7 mouse cellular contexts compared by ENCODE assay signal in the genomic region with DNA sequence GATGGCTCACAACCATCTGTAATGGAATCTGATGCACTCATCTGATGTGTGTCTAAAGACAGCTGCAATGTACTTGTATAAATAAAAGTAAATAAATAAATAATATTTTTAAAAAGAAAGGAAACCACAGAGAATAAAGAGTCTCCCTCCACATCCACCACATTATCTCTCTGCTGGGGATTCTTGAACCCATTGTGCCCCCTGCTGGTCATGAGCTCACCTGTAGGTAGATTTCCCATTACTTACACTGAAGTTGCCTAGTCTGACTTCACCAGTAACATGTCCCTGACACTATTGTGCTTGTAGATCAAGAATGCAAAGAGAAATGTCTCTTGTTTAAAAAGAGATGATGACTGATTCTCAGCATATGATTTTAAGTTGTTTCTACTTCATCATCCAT.
DNase-seq lines count a peak whose midpoint lies in the region; ATAC-seq lines count a peak whose summit lies in the region.

No protein-coding gene starts in this region.

- peak; percentile 91 for ATAC-seq in inflammation-experienced regulatory T-cells, adult 6 months
- ATAC-seq in neutrophil, adult 5-6 weeks (ENCODE audit: extremely low read depth, insufficient number of reproducible peaks, low FRiP score, poor library complexity, severe bottlenecking): peak; percentile 80

- DNase-seq in CD4-positive, CD25-positive, alpha-beta regulatory T cell, adult 2 months (ENCODE audit: low read depth, low spot score): peak; percentile 80
- peak; percentile 46 to 82 for DNase-seq in adrenal gland, adult (ENCODE audit: inconsistent age in 2 of 2, low spot score in 1 of 2)
- DNase-seq in adrenal gland, postnatal 25 days: peak; percentile 61
- peak; percentile 22 for DNase-seq in lung, postnatal 36 days
- peak; percentile 35 for DNase-seq in thymus, postnatal 0 days (ENCODE audit: low spot score)

Comparison
In these comparisons a context has a peak if more than half of its experiments do, and no peak if none do; other contexts are left out.
1. Peak in every context shown above with its lines: DNase-seq and ATAC-seq.
2. DNase-seq: peak in every context shown above with its lines; median percentile 80 in CD4-positive, CD25-positive, alpha-beta regulatory T cell, adult 2 months; 64 in adrenal gland, adult; 61 in adrenal gland, postnatal 25 days; 35 in thymus, postnatal 0 days; 22 in lung, postnatal 36 days.